Mouse (Mus musculus) urinary bladder, postnatal 25 days (tissue): ENCODE results near the gene Arhgap5.
A peak's percentile ranks its signal among the peaks of the same experiment; 100 is the strongest.
"Not testable (repeated sequence)": the region's sequence is repeated elsewhere in the genome, so short reads cannot be mapped to it uniquely, and the experiment has no call there.

ENCODE experiments used
- DNase-seq: peaks from one replicate; pipeline ENCODE4 v3.0.0; 2022; ENCODE audit warnings: low spot score

Gene Arhgap5

GRCm38 (mm10) chr12:52541294-52541693 lies 37.5 kb downstream of the Arhgap5 start:
- DNase-seq: no peak

- no peak for DNase-seq
These were observed 40.8 kb downstream of the Arhgap5 start for GRCm38 (mm10) chr12:52544532-52544931.

GRCm38 (mm10) chr12:52552085-52552484 lies 48.3 kb downstream of the Arhgap5 start:
- DNase-seq: no peak

- DNase-seq: no peak
These were observed 51.6 kb downstream of the Arhgap5 start for GRCm38 (mm10) chr12:52555188-52555876.

GRCm38 (mm10) chr12:52565654-52566053 lies 61.9 kb downstream of the Arhgap5 start:
- no peak for DNase-seq

- DNase-seq: no peak
These were observed 69.6 kb downstream of the Arhgap5 start for GRCm38 (mm10) chr12:52573371-52573770.

GRCm38 (mm10) chr12:52586466-52586865 lies 82.7 kb downstream of the Arhgap5 start:
- DNase-seq: not testable (repeated sequence)

- no peak for DNase-seq
These were observed 83.8 kb downstream of the Arhgap5 start for GRCm38 (mm10) chr12:52587473-52588010.

GRCm38 (mm10) chr12:52595389-52596185 lies 91.8 kb downstream of the Arhgap5 start:
- DNase-seq: no peak

GRCm38 (mm10) chr12:52602471-52602870 lies 98.7 kb downstream of the Arhgap5 start:
- DNase-seq: no peak

- peak; percentile 76 for DNase-seq
These were observed 99.3 kb downstream of the Arhgap5 start for GRCm38 (mm10) chr12:52602883-52603694.

- no peak for DNase-seq
These were observed 100.0 kb downstream of the Arhgap5 start for GRCm38 (mm10) chr12:52603695-52604255.

GRCm38 (mm10) chr12:52604256-52604991 lies 100.7 kb downstream of the Arhgap5 start:
- DNase-seq: peak; percentile 92

GRCm38 (mm10) chr12:52604992-52605652 lies 101.3 kb downstream of the Arhgap5 start:
- DNase-seq: no peak

GRCm38 (mm10) chr12:52607411-52607810 lies 103.6 kb downstream of the Arhgap5 start:
- DNase-seq: no peak

GRCm38 (mm10) chr12:52615703-52616102 lies 111.9 kb downstream of the Arhgap5 start:
- no peak for DNase-seq

- DNase-seq: no peak
These were observed 114.8 kb downstream of the Arhgap5 start for GRCm38 (mm10) chr12:52618418-52619040.

- no peak for DNase-seq
These were observed 115.9 kb downstream of the Arhgap5 start for GRCm38 (mm10) chr12:52619644-52620043.
